Mouse (Mus musculus): ENCODE data around the gene Eme1.

Eme1 gene

DNA sequence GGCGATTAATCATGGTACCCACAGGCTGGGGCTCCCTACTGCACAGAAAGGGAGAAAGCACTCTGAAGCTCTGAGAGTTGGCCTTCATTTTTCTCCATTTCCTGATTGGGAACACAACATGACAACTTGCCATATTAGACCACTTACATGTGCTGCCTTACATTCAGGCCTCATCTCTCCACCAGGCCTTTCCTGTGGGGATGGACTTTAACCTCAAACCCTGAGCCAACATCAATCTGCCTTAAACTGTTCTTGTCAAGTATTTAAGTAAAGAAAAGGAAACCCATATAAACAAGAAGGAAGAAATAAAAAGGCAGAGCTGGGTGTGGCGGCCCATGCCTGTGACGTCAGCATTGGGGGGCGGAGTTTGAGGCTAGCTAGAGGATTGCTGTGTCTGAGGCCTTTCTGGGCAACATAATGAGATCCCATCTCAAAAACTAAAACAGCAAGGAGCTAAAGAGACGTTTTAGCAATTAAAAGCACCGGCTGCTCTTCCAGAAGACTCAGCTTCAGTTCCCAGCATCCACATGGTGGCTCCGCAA is 57.4 kb downstream of the Eme1 start:
- no peak for DNase-seq
